Mouse (Mus musculus): ENCODE results near the gene Dnajb2. TPM values are rescaled to one million over a fixed set of nuclear protein-coding genes. Genes with fewer than 3 reads are reported as not detected.
A peak's percentile ranks its signal among the peaks of the same experiment; 100 is the strongest.
"Not testable (repeated sequence)": the region's sequence is repeated elsewhere in the genome, so short reads cannot be mapped to it uniquely, and the experiment has no call there.

Dnajb2 gene
- total RNA-seq, 2 experiments from 2014 or later, result 104 to 112 TPM

- intact Hi-C loops (cut with DNase I), result no loop called here
- no peak for DNase-seq
Observed at GRCm38 (mm10) chr1:75217893-75218226, 18.3 kb upstream of the Dnajb2 start.

GRCm38 (mm10) chr1:75218227-75219001 lies 17.8 kb upstream of the Dnajb2 start:
- intact Hi-C loops (cut with DNase I), result no loop called here
- peak; percentile 56 to 72 for DNase-seq

GRCm38 (mm10) chr1:75219078-75219477 lies 17.1 kb upstream of the Dnajb2 start:
- intact Hi-C loops (cut with DNase I), result no loop called here
- peak; percentile 89 to 92 for DNase-seq

- no peak for DNase-seq
- intact Hi-C loops (cut with DNase I), result no loop called here
Observed at GRCm38 (mm10) chr1:75219531-75219930, 16.7 kb upstream of the Dnajb2 start, which contains the start of gene Tuba4a. Gene Tuba4a (minus strand): TSS chr1:75219865.

GRCm38 (mm10) chr1:75221538-75221937 lies 14.7 kb upstream of the Dnajb2 start:
- DNase-seq, result no peak
- intact Hi-C loops (cut with DNase I), result no loop called here

GRCm38 (mm10) chr1:75222926-75223325 lies 13.3 kb upstream of the Dnajb2 start:
- DNase-seq, result no peak
- intact Hi-C loops (cut with DNase I), result no loop called here

GRCm38 (mm10) chr1:75223532-75223931 lies 12.7 kb upstream of the Dnajb2 start:
- intact Hi-C loops (cut with DNase I), result no loop called here
- DNase-seq, result no peak

- no peak for DNase-seq
- intact Hi-C loops (cut with DNase I), result no loop called here
Observed at GRCm38 (mm10) chr1:75225473-75225872, 10.7 kb upstream of the Dnajb2 start.

GRCm38 (mm10) chr1:75226138-75226537 lies 10.1 kb upstream of the Dnajb2 start:
- intact Hi-C loops (cut with DNase I), result no loop called here
- no peak for DNase-seq

GRCm38 (mm10) chr1:75227653-75228052 lies 8.6 kb upstream of the Dnajb2 start:
- intact Hi-C loops (cut with DNase I), result no loop called here
- DNase-seq, result no peak

GRCm38 (mm10) chr1:75229158-75229557 lies 7.0 kb upstream of the Dnajb2 start:
- intact Hi-C loops (cut with DNase I), result no loop called here
- DNase-seq, result no peak

GRCm38 (mm10) chr1:75230335-75230994 lies 5.7 kb upstream of the Dnajb2 start:
- intact Hi-C loops (cut with DNase I), result loop anchor here (5.0 kb wide), 1 partner anchor 82 kb away; no protein-coding TSS in a partner anchor
- DNase-seq, result no peak

GRCm38 (mm10) chr1:75231224-75231623 lies 5.0 kb upstream of the Dnajb2 start:
- intact Hi-C loops (cut with DNase I), result loop anchor here (5.0 kb wide), 1 partner anchor 81 kb away; no protein-coding TSS in a partner anchor
- DNase-seq, result no peak

- intact Hi-C loops (cut with DNase I), result loop anchor here (5.0 kb wide), 1 partner anchor 81 kb away; no protein-coding TSS in a partner anchor
Observed at GRCm38 (mm10) chr1:75231664-75232152, 4.5 kb upstream of the Dnajb2 start, which contains the start of gene A630095N17Rik. Gene A630095N17Rik (minus strand): TSS chr1:75232102.

GRCm38 (mm10) chr1:75232489-75232888 lies 3.7 kb upstream of the Dnajb2 start:
- DNase-seq, result not testable (repeated sequence)
- intact Hi-C loops (cut with DNase I), result loop anchor here (5.0 kb wide), 1 partner anchor 80 kb away; no protein-coding TSS in a partner anchor

More at GRCm38 (mm10) chr1:75231664-75232152, 4.5 kb upstream of the Dnajb2 start, which contains the start of gene A630095N17Rik:
- no peak for DNase-seq

- DNase-seq, result peak in 1 of 2 experiments; percentile 67
- intact Hi-C loops (cut with DNase I), result loop anchor here (1.0 to 5.0 kb wide), 3 partner anchors 17 to 78 kb away; partner anchors contain the start of gene Zfand2b
Observed at GRCm38 (mm10) chr1:75234606-75235005, 1.6 kb upstream of the Dnajb2 start.

- peak in 1 of 2 experiments; percentile 27 for DNase-seq
- intact Hi-C loops (cut with DNase I), result loop anchor here (5.0 kb wide), 1 partner anchor 72 kb away; the partner anchor contains the start of gene Zfand2b
Observed at GRCm38 (mm10) chr1:75239591-75239990, 3.4 kb downstream of the Dnajb2 start.

- intact Hi-C loops (cut with DNase I), result no loop called here
- no peak for DNase-seq
Observed at GRCm38 (mm10) chr1:75243411-75243810, 7.2 kb downstream of the Dnajb2 start.

GRCm38 (mm10) chr1:75244175-75244826 lies 8.1 kb downstream of the Dnajb2 start:
- no peak for DNase-seq
- intact Hi-C loops (cut with DNase I), result no loop called here

GRCm38 (mm10) chr1:75244836-75245235 lies 8.6 kb downstream of the Dnajb2 start:
- intact Hi-C loops (cut with DNase I), result no loop called here
- DNase-seq, result peak in 1 of 2 experiments; percentile 39
